Mouse (Mus musculus) cerebellum, adult 9-11 months (tissue): Measurements from ENCODE around the gene Taok3.

Experiments
- DNase-seq: peaks from one replicate; pipeline ENCODE4 v3.0.0; 2022

The Taok3 gene

GRCm38 (mm10) chr5:117185673-117186072 lies 65.7 kb downstream of the Taok3 start:
- no peak for DNase-seq

- DNase-seq = peak; percentile 64
Measured at GRCm38 (mm10) chr5:117192061-117192460, 72.1 kb downstream of the Taok3 start.

GRCm38 (mm10) chr5:117193748-117194147 lies 73.8 kb downstream of the Taok3 start:
- no peak for DNase-seq

- DNase-seq = no peak
Measured at GRCm38 (mm10) chr5:117194672-117195071, 74.7 kb downstream of the Taok3 start.

GRCm38 (mm10) chr5:117196551-117196950 lies 76.6 kb downstream of the Taok3 start:
- no peak for DNase-seq

GRCm38 (mm10) chr5:117198390-117198789 lies 78.5 kb downstream of the Taok3 start:
- DNase-seq = no peak

GRCm38 (mm10) chr5:117207286-117207685 lies 87.4 kb downstream of the Taok3 start:
- no peak for DNase-seq

GRCm38 (mm10) chr5:117214016-117214415 lies 94.1 kb downstream of the Taok3 start:
- no peak for DNase-seq

- DNase-seq = no peak
Measured at GRCm38 (mm10) chr5:117231059-117231458, 111.1 kb downstream of the Taok3 start.

- no peak for DNase-seq
Measured at GRCm38 (mm10) chr5:117236540-117236939, 116.6 kb downstream of the Taok3 start.

- DNase-seq = no peak
Measured at GRCm38 (mm10) chr5:117239106-117239505, 119.2 kb downstream of the Taok3 start.

GRCm38 (mm10) chr5:117240321-117240731 lies 120.4 kb downstream of the Taok3 start:
- DNase-seq = peak; percentile 49

- DNase-seq = peak; percentile 70
Measured at GRCm38 (mm10) chr5:117240761-117241322, 120.9 kb downstream of the Taok3 start.

GRCm38 (mm10) chr5:117241935-117242531 lies 122.1 kb downstream of the Taok3 start:
- DNase-seq = peak; percentile 78

- DNase-seq = peak; percentile 68
Measured at GRCm38 (mm10) chr5:117242671-117243478, 122.9 kb downstream of the Taok3 start.

GRCm38 (mm10) chr5:117245170-117245569 lies 125.2 kb downstream of the Taok3 start:
- no peak for DNase-seq

- DNase-seq = no peak
Measured at GRCm38 (mm10) chr5:117248351-117248750, 128.4 kb downstream of the Taok3 start.

GRCm38 (mm10) chr5:117250796-117251195 lies 130.9 kb downstream of the Taok3 start:
- no peak for DNase-seq

GRCm38 (mm10) chr5:117251763-117252162 lies 131.8 kb downstream of the Taok3 start:
- DNase-seq = no peak

- DNase-seq = no peak
Measured at GRCm38 (mm10) chr5:117258276-117258675, 138.3 kb downstream of the Taok3 start.

- DNase-seq = no peak
Measured at GRCm38 (mm10) chr5:117263566-117263965, 143.6 kb downstream of the Taok3 start.

- DNase-seq = no peak
Measured at GRCm38 (mm10) chr5:117264701-117265100, 144.8 kb downstream of the Taok3 start.

- no peak for DNase-seq
Measured at GRCm38 (mm10) chr5:117267913-117268312, 148.0 kb downstream of the Taok3 start.

- peak; percentile 53 for DNase-seq
Measured at GRCm38 (mm10) chr5:117268749-117269148, 148.8 kb downstream of the Taok3 start.
